Mouse (Mus musculus) olfactory bulb, adult 2 months (tissue): ENCODE measurements around the gene Plxdc2.

ENCODE experiments used
- CTCF ChIP-seq: fragments of 200-500 bp; IDR thresholded peaks from 2 replicates; pipeline ENCODE4 v1.5.1; 2012; ENCODE audit warnings: low read depth, mild to moderate bottlenecking, low read length, moderate library complexity; ENCODE audit not compliant: insufficient read depth
- POLR2A ChIP-seq: fragments of 200-500 bp; IDR thresholded peaks from 2 replicates; pipeline ENCODE4 v1.6.1; 2012; ENCODE audit warnings: mild to moderate bottlenecking, low read depth, low read length, moderate library complexity; ENCODE audit not compliant: insufficient read depth

DNA sequence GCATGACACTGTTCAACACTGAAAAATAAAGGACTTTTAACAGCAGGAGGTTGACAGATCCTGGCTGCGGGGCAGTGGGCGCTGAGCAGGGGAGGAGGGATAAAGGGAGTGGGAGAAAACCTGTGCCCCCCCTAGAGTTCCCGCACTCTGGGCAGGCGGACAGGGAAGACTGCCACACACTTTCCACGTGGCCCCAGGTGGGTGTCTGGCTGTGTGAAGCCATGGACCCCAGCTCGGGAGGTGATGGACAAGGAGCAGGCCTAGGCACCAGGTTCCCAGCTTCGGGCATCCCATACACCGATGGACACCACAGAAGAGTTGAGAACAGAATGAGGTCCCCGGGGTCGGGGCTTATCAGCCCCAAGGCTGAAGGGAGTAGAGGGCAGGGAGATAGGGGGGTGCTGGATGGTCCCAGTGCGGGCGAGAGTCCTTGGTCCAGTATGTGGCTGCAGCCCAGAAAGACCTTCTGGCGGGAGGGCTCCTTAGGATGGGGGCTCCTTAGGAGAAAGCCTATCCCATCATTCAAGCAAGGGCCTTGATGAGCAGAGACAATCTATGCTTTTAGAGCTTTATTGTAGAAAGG is 215.2 kb downstream of the Plxdc2 start:
- TF ChIP-seq POLR2A, result no peak
- TF ChIP-seq CTCF, result no peak
